Mouse (Mus musculus) liver, embryonic 12.5 days (tissue): ENCODE data around the gene Tulp2. TPM values are rescaled to one million over a fixed set of nuclear protein-coding genes. Genes with fewer than 3 reads are reported as not detected.
"Not testable (repeated sequence)": the region's sequence is repeated elsewhere in the genome, so short reads cannot be mapped to it uniquely, and the experiment has no call there.

Experiments
- ATAC-seq: fragments of 200-750 bp; cut with Nextera tagmentation; 2 replicates; pipeline ENCODE4 v1.8.0; 2017; ENCODE audit warnings: moderate number of reproducible peaks, mild to moderate bottlenecking, moderate library complexity
- H3K27ac ChIP-seq: fragments of 300-500 bp; sonication (generic); 2 replicates; pipeline ENCODE4 v1.5.1; 2016; ENCODE audit warnings: mild to moderate bottlenecking
- H3K27me3 ChIP-seq: fragments of 300-500 bp; sonication (generic); replicated peaks from 2 replicates; pipeline ENCODE4 v1.6.1; 2016; ENCODE audit warnings: mild to moderate bottlenecking, moderate library complexity
- H3K36me3 ChIP-seq: fragments of 300-500 bp; sonication (generic); 2 replicates; pipeline ENCODE4 v1.6.1; 2016; ENCODE audit warnings: mild to moderate bottlenecking, moderate library complexity
- H3K4me1 ChIP-seq: fragments of 300-500 bp; sonication (generic); 2 replicates; pipeline ENCODE4 v1.6.1; 2016
- H3K4me2 ChIP-seq: fragments of 300-500 bp; sonication (generic); 2 replicates; pipeline ENCODE4 v1.6.1; 2016; ENCODE audit warnings: mild to moderate bottlenecking, moderate library complexity
- H3K4me3 ChIP-seq: fragments of 300-500 bp; sonication (generic); 2 replicates; pipeline ENCODE4 v1.5.1; 2016; ENCODE audit warnings: mild to moderate bottlenecking, moderate library complexity
- H3K9ac ChIP-seq: fragments of 300-500 bp; sonication (generic); 2 replicates; pipeline ENCODE4 v1.6.1; 2016; ENCODE audit warnings: mild to moderate bottlenecking, moderate library complexity
- H3K9me3 ChIP-seq: fragments of 300-500 bp; sonication (generic); replicated peaks from 2 replicates; pipeline ENCODE4 v1.6.1; 2016; ENCODE audit warnings: mild to moderate bottlenecking, moderate library complexity
- WGBS: fragments of 180-500 bp; shearing (Covaris S2); methylation state at CpG from one replicate; pipeline ENCODE4 v1.1.7; 2016; ENCODE audit not compliant: insufficient replicate concordance; 5-methylcytosine and 5-hydroxymethylcytosine counted together
- polyA plus RNA-seq: library from polyadenylated mRNA; unstranded; fragments of >200 nt; fragmentation: Nextera tagmentation; extraction: Ambion mirVana; gene quantifications from 2 replicates; pipeline ENCODE4 v1.2.1, GENCODE M21; 2016

The Tulp2 gene
- polyA plus RNA-seq, 1 experiment from 2014 or later, result 2.0 TPM

DNA sequence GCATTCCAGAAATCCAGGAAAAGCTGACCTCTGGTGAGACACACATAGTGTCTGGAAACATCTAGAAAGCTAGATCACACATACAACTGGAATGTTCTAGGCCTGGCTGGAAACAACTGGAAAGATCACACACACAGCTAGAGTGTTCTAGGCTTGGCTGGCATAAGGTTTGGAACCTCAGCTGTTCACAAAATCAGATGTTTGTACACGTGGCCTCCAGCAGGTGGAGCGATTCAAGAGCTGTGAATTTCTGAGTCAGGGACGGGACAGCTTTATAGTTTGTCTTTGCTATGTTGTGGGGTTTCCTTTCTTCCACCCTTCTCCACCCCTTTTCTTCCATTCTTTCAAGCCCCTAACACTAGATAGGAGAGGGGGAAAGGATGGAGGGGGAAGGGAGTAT is 4.7 kb upstream of the Tulp2 start:
- H3K4me1 ChIP-seq, result peaks cover 39% of the 10 kb centered on the region
- H3K9ac ChIP-seq, result no peak overlapping the region
- no peak for ATAC-seq
- peaks cover 6% of the 10 kb centered on the region for H3K36me3 ChIP-seq
- no peak overlapping the region for H3K4me2 ChIP-seq
- H3K4me3 ChIP-seq, result no peak overlapping the region
- H3K27ac ChIP-seq, result no peak overlapping the region
- no peaks in the 10 kb centered on the region for H3K27me3 ChIP-seq
- H3K9me3 ChIP-seq, result no peaks in the 10 kb centered on the region
- 23% methylated on average over 3 of the region's 3 CpGs for WGBS

GRCm38 (mm10) chr7:45478774-45479173 is 2.9 kb upstream of the Tulp2 start:
- Histone ChIP-seq H3K9me3 (no peaks in the 10 kb centered on the region), H3K9ac (no peak overlapping the region), H3K4me3 (no peak overlapping the region), H3K4me2 (no peak overlapping the region), H3K27ac (no peak overlapping the region), H3K4me1 (peaks cover 51% of the 10 kb centered on the region), H3K36me3 (peaks cover 6% of the 10 kb centered on the region), H3K27me3 (no peaks in the 10 kb centered on the region)
- WGBS, result 85% methylated on average over 7 of the region's 7 CpGs
- no peak for ATAC-seq

GRCm38 (mm10) chr7:45480310-45480709 is 1.4 kb upstream of the Tulp2 start:
- not testable (repeated sequence) for H3K36me3 ChIP-seq, H3K4me2 ChIP-seq, H3K27me3 ChIP-seq, ATAC-seq, H3K27ac ChIP-seq, H3K9me3 ChIP-seq, H3K4me3 ChIP-seq, H3K9ac ChIP-seq
- 66% methylated on average over 4 of the region's 4 CpGs for WGBS
- peaks cover 46% of the 10 kb centered on the region for H3K4me1 ChIP-seq

- H3K27ac ChIP-seq, result no peak overlapping the region
- no peak overlapping the region for H3K9ac ChIP-seq
- peaks cover 47% of the 10 kb centered on the region for H3K4me1 ChIP-seq
- H3K4me2 ChIP-seq, result no peak overlapping the region
- H3K9me3 ChIP-seq, result no peaks in the 10 kb centered on the region
- H3K36me3 ChIP-seq, result peaks cover 6% of the 10 kb centered on the region
- no peak overlapping the region for H3K4me3 ChIP-seq
- H3K27me3 ChIP-seq, result no peaks in the 10 kb centered on the region
- WGBS, result 23% methylated on average over 1 of the region's 1 CpGs
- ATAC-seq, result no peak
These were observed 489 bp downstream of the Tulp2 start for GRCm38 (mm10) chr7:45482166-45482565.

GRCm38 (mm10) chr7:45484985-45485384 is 3.3 kb downstream of the Tulp2 start:
- Histone ChIP-seq H3K4me1 (peaks cover 71% of the 10 kb centered on the region), H3K27ac (0 out of 2 replicates have a peak overlapping the region, but pooled peaks have one; percentile 14)
- not testable (repeated sequence) for H3K36me3 ChIP-seq, H3K4me3 ChIP-seq, H3K9me3 ChIP-seq, ATAC-seq, H3K27me3 ChIP-seq, H3K9ac ChIP-seq, H3K4me2 ChIP-seq
- WGBS, result 78% methylated on average over 5 of the region's 5 CpGs

DNA sequence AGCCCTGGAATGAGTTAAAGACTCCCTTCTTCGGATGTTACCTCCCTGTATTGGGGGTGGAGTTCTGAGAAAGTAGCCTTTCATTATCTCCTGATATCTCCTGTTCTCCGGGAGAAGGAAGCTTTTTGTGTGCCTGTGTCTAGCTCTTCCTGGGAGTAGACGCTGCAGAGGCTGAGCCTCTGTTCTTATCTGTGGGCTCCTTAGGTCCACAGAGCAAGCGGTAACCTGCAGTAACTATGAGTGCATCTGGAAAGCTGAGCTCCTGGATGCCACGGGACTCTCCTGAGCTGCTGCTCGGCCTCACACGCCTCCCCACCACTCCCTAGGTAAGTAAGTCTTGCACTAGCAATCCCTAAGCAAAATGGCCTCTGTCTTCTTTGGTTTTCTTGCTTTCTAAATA is 4.5 kb downstream of the Tulp2 start:
- peak overlapping the region; percentile 64 for H3K27ac ChIP-seq
- WGBS, result 24% methylated on average over 7 of the region's 7 CpGs

DNA sequence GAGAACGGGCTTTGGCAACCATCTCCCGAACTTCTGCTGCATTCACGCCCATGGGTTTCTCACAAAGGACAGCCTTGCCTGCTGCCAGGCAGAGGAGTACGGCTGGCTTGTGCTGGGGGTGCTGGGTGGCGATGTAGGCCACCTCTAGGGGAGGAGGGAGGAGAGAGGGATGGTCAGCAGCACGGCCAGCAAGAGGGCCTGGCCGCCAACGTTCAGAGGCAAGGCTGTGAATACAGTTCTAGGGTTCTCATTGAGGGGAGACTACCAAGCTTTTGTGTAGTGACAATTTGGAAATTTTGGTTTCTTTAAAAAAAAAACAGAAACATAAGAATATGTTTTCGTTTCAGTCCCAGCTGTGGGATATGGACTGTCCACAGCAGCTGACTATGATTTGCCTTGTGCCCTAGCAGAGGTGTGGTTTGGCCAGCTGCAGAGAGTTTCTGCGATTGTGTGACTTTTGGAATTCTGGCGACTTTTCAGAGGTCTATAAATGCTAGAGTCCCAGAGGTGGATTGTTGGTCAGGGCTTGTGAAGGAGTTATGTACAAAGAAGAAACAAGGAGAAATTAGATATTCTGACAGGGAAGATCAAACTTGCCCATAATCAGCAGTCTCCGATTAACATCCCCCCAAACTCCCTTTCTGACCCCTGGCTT is 5.2 kb downstream of the Tulp2 start, which contains the start of gene Gm45808:
TSS of gene Gm45808 (minus strand) at position 51 of the 655 bp plus-strand sequence.
- no peak for ATAC-seq
- peak within 1 kb of the TSS; percentile 30 for H3K4me2 ChIP-seq
- H3K4me1 ChIP-seq, result peaks cover 81% of the 10 kb centered on the region
- H3K36me3 ChIP-seq, result peaks cover under 1% of the 10 kb centered on the region; the same call in 1 of the 2 replicates
- H3K27ac ChIP-seq, result peak within 1 kb of the TSS; percentile 67
- no peak within 1 kb of the TSS for H3K9ac ChIP-seq
- 81% methylated on average over 12 of the region's 12 CpGs for WGBS
- H3K9me3 ChIP-seq, result no peaks in the 10 kb centered on the region
- H3K4me3 ChIP-seq, result no peak within 1 kb of the TSS
- no peaks in the 10 kb centered on the region for H3K27me3 ChIP-seq

More for the DNA sequence above, 4.5 kb downstream of the Tulp2 start:
- Histone ChIP-seq H3K4me1 (peaks cover 79% of the 10 kb centered on the region), H3K9me3 (no peaks in the 10 kb centered on the region), H3K4me2 (peak overlapping the region; percentile 30), H3K4me3 (no peak overlapping the region), H3K27me3 (no peaks in the 10 kb centered on the region), H3K9ac (no peak overlapping the region), H3K36me3 (no peaks in the 10 kb centered on the region)
- peak; percentile 65 for ATAC-seq

- Histone ChIP-seq H3K4me1 (peaks cover 77% of the 10 kb centered on the region), H3K4me2 (peak overlapping the region; percentile 83), H3K27me3 (no peaks in the 10 kb centered on the region), H3K27ac (peak overlapping the region; percentile 67; the same call in 1 of the 2 replicates), H3K9me3 (no peaks in the 10 kb centered on the region), H3K36me3 (peaks cover 10% of the 10 kb centered on the region), H3K4me3 (peak overlapping the region; percentile 63), H3K9ac (peak overlapping the region; percentile 77)
- WGBS, result 53% methylated on average over 11 of the region's 11 CpGs
- no peak for ATAC-seq
These were observed 6.2 kb downstream of the Tulp2 start for GRCm38 (mm10) chr7:45487861-45488292.

DNA sequence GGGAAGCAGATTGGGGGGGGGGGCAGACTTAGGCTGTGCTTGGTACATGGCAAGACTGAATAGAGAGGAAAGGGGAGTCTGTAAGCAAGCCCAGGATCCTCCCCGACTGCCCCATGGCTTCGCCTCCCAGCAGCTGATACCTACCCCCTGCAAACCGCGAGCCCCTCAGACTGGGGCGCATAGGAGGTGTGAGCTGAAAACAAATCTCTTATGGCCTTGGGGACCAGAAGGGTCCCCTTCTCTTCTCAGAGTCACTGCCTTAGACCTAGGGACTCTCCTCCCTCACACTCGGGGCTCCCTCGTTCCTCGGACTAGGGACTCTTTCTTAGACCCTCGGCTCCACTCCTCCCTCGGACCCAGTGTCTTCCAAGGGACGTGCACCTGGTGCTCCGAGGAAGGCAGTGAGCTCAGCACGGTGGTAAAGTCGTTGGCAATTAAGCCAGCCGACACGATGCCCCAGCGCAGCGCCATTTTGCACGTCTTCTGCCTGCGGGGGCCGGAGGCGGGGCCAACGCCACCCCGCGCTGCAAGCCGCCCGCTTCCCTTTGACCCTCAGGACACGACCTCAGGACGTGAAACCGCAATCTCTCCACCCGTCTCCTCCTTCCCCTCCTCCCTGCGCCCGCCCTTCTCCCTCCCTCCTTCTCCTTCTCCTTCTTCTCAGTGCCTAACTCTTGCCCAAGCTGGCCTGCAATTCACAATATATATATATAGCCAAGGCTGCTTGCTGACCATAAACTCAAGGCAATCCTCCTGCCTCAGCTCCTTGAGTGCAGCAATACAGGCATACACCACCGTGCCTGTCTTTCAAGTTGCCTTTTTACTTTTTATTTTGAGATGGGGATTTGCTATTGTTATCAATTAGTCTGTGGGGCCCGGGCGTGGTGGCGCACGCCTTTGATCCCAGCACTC is 6.9 kb downstream of the Tulp2 start, which contains the start of gene Dhdh:
TSS of gene Dhdh (minus strand) at position 513 of the 912 bp plus-strand sequence.
- ATAC-seq, result peak; percentile 58
- Histone ChIP-seq H3K4me1 (peaks cover 79% of the 10 kb centered on the region), H3K36me3 (peaks cover 17% of the 10 kb centered on the region), H3K4me3 (peak within 1 kb of the TSS; percentile 63), H3K9me3 (no peaks in the 10 kb centered on the region), H3K27me3 (no peaks in the 10 kb centered on the region), H3K9ac (peak within 1 kb of the TSS; percentile 77), H3K4me2 (peak within 1 kb of the TSS; percentile 83), H3K27ac (peak within 1 kb of the TSS; percentile 67)
- 3% methylated on average over 38 of the region's 38 CpGs for WGBS

GRCm38 (mm10) chr7:45489578-45489977 is 7.9 kb downstream of the Tulp2 start:
- 0 out of 2 replicates have a peak overlapping the region, but pooled peaks have one; percentile 29 for H3K9ac ChIP-seq
- peaks cover 27% of the 10 kb centered on the region for H3K36me3 ChIP-seq
- 0 out of 2 replicates have a peak overlapping the region, but pooled peaks have one; percentile 63 for H3K4me3 ChIP-seq
- peaks cover 85% of the 10 kb centered on the region for H3K4me1 ChIP-seq
- peak overlapping the region; percentile 83 for H3K4me2 ChIP-seq
- peak; percentile 31; the same call in 1 of the 2 replicates for ATAC-seq
- H3K27me3 ChIP-seq, result no peaks in the 10 kb centered on the region
- no peaks in the 10 kb centered on the region for H3K9me3 ChIP-seq
- H3K27ac ChIP-seq, result 0 out of 2 replicates have a peak overlapping the region, but pooled peaks have one; percentile 12
- 23% methylated on average over 7 of the region's 7 CpGs for WGBS

DNA sequence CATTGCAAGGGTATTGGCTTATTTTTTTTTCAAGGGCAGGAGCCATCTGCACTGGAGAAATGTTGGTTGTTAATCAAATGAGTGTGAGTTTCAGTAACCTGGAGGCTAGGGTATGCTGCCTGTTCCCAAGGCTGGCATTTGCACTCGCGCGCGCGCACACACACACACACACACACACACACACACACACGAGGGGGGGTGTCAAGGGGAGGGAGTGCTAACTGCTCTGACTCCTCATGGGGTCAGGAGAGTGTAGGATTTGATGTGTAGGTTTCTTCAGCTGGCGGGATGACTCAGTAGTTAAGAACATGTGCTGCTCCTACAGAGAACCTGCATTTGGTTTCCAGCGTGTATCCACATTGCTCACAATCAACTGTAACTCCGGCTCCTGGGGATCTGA is 9.1 kb downstream of the Tulp2 start:
- peak overlapping the region; percentile 18; the same call in 1 of the 2 replicates for H3K4me3 ChIP-seq
- peaks cover 40% of the 10 kb centered on the region for H3K36me3 ChIP-seq
- peak overlapping the region; percentile 22 for H3K9ac ChIP-seq
- H3K27me3 ChIP-seq, result no peaks in the 10 kb centered on the region
- H3K4me2 ChIP-seq, result peak overlapping the region; percentile 48
- ATAC-seq, result no peak
- 60% methylated on average over 9 of the region's 9 CpGs for WGBS
- no peaks in the 10 kb centered on the region for H3K9me3 ChIP-seq
- H3K27ac ChIP-seq, result peak overlapping the region; percentile 74
- peaks cover 80% of the 10 kb centered on the region for H3K4me1 ChIP-seq
